Mouse (Mus musculus): ENCODE measurements around the gene Nap1l1. TPM values are rescaled to one million over a fixed set of nuclear protein-coding genes. Genes with fewer than 3 reads are reported as not detected.

Gene Nap1l1
- polyA plus RNA-seq, 1 experiment from 2014 or later = 207 TPM

DNA sequence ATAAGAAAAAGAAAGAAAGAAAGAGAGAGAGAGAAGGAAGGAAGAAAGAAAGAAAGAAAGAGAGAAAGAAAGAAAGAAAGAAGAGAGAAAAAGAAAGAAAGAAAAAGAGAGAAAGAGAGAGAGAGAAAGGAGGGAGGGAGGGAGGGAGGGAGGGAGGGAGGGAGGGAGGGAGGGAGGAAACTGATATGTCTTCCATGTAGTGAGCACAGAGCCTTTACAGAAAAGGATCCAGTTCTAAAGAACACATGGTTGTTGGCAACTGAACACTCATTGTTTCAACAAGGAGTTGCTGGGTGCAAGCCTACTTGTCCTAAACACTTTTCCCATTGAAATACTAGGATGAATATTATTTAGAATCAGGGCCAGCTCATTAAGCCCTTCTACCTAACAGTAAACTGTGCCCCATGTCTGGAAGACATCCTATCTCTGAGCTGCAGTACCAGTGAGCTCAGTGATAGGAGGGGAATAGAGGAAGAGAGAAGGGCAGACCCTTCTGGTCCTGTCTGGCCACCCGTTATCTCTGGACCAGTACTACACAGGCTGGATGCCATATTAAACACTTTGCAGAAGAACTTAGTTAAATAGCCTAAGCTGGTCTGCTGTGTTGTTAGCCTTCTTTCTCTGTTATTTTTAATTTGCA is 21.2 kb upstream of the Nap1l1 start:
- Histone ChIP-seq H3K27me3 (ENCODE audit: control insufficient read depth, insufficient read depth, low read length) (no peaks in the 10 kb centered on the region), H3K4me1 (ENCODE audit: control insufficient read depth, insufficient read depth, low read length) (no peaks in the 10 kb centered on the region), H3K27ac (ENCODE audit: low read depth, low read length) (no peak overlapping the region), H3K4me3 (ENCODE audit: low read depth, low read length) (no peak overlapping the region), H3K4me2 (no peak overlapping the region), H3K9ac (ENCODE audit: low read depth, low read length) (no peak overlapping the region), H3K36me3 (ENCODE audit: control insufficient read depth, insufficient read depth, low read length) (no peaks in the 10 kb centered on the region), H3K9me3 (replicated peaks; ENCODE audit: control insufficient read depth, low read length) (no peaks in the 10 kb centered on the region)
- 52% methylated on average over 1 of the region's 1 CpGs for WGBS (ENCODE audit: insufficient replicate concordance)
- no peak; the same call in 1 of the 2 replicates for ATAC-seq (replicated peaks; ENCODE audit: insufficient number of reproducible peaks, low FRiP score, low TSS enrichment)

DNA sequence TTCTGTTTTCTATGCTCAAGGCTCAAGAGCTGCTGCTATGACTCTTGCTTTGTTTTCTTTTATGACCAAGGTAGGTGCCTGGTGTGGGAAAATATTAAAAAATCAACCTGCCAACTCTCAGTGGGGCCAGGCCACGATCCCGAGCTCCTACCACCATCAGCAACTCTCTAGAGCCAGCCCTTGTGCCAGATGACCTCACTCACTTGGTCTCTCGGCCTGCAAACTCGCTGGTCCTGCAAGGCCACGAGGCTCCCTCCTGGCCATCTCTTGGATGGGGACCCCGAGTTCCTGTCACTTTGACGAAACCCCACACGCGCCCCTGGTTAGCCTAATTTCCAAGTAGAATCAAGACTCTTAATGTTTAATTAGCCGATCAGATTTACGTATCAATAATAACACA is 20.6 kb upstream of the Nap1l1 start:
- Histone ChIP-seq H3K9ac (ENCODE audit: low read depth, low read length) (no peak overlapping the region), H3K9me3 (replicated peaks; ENCODE audit: control insufficient read depth, low read length) (no peaks in the 10 kb centered on the region), H3K27me3 (ENCODE audit: control insufficient read depth, insufficient read depth, low read length) (no peaks in the 10 kb centered on the region), H3K4me1 (ENCODE audit: control insufficient read depth, insufficient read depth, low read length) (no peaks in the 10 kb centered on the region), H3K4me3 (ENCODE audit: low read depth, low read length) (no peak overlapping the region), H3K4me2 (no peak overlapping the region), H3K36me3 (ENCODE audit: control insufficient read depth, insufficient read depth, low read length) (no peaks in the 10 kb centered on the region), H3K27ac (ENCODE audit: low read depth, low read length) (no peak overlapping the region)
- no peak for ATAC-seq (replicated peaks; ENCODE audit: insufficient number of reproducible peaks, low FRiP score, low TSS enrichment)
- WGBS (ENCODE audit: insufficient replicate concordance) = 86% methylated on average over 11 of the region's 11 CpGs

DNA sequence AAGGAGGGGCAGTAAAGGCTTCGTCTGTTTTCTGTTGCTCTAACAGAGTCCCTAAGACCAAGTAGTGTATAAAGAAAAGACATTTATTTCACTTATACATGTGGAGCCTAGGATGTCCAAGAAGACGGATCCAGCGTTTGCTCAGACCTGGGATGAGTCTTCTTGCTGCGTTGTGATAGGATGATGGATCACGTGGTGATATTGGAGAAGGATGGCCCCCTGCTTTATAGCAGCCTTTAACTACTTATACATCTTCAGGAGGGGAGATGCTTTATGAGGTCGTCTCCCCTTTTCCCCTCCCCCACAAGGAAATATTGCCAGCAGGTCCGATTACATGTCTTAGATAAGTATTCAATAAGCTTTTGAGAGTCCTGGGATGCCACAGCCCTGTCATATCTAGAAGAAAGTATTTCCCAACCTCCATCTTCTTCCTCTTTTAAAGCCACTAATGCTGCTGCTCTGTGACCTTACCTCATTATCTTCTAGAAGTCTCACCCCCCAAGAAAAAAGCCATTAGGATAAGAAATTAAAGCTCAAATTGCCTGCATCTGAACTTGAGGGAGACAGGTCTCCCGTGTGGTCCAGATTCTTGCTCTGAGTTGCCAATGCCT is 18.2 kb upstream of the Nap1l1 start:
- no peak overlapping the region for H3K4me3 ChIP-seq (ENCODE audit: low read depth, low read length)

DNA sequence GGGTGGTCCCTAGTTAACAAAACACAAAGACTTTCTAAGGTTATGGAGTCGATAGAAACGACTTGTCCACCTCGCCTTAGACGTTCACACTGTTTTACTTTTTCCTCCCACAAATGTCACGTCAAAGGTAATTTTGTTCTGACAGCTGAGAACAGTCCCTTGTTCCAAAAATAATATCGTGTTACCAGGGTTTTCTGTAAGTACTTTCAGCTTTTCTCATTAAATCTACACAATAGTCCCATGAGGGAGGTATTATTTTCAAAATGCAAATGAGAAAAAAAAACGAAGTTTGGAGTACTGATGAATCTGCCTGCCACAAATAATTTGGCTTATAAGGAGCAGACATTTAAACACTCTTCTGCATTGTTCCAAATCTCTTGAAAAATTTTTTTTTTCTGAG is 14.9 kb upstream of the Nap1l1 start:
- Histone ChIP-seq H3K4me3 (ENCODE audit: low read depth, low read length) (no peak overlapping the region), H3K4me1 (ENCODE audit: control insufficient read depth, insufficient read depth, low read length) (no peaks in the 10 kb centered on the region), H3K4me2 (no peak overlapping the region), H3K27me3 (ENCODE audit: control insufficient read depth, insufficient read depth, low read length) (no peaks in the 10 kb centered on the region), H3K9ac (ENCODE audit: low read depth, low read length) (no peak overlapping the region), H3K9me3 (replicated peaks; ENCODE audit: control insufficient read depth, low read length) (no peaks in the 10 kb centered on the region), H3K36me3 (ENCODE audit: control insufficient read depth, insufficient read depth, low read length) (no peaks in the 10 kb centered on the region), H3K27ac (ENCODE audit: low read depth, low read length) (no peak overlapping the region)
- ATAC-seq (replicated peaks; ENCODE audit: insufficient number of reproducible peaks, low FRiP score, low TSS enrichment) = no peak
- whole genome bisulfite sequencing (ENCODE audit: insufficient replicate concordance) = 71% methylated on average over 7 of the region's 7 CpGs

More for the DNA sequence above, 18.2 kb upstream of the Nap1l1 start:
- Histone ChIP-seq H3K36me3 (ENCODE audit: control insufficient read depth, insufficient read depth, low read length) (no peaks in the 10 kb centered on the region), H3K27ac (ENCODE audit: low read depth, low read length) (no peak overlapping the region), H3K4me1 (ENCODE audit: control insufficient read depth, insufficient read depth, low read length) (no peaks in the 10 kb centered on the region), H3K27me3 (ENCODE audit: control insufficient read depth, insufficient read depth, low read length) (no peaks in the 10 kb centered on the region), H3K9me3 (replicated peaks; ENCODE audit: control insufficient read depth, low read length) (no peaks in the 10 kb centered on the region), H3K9ac (ENCODE audit: low read depth, low read length) (no peak overlapping the region), H3K4me2 (no peak overlapping the region)
- 71% methylated on average over 8 of the region's 8 CpGs for WGBS (ENCODE audit: insufficient replicate concordance)
- ATAC-seq (replicated peaks; ENCODE audit: insufficient number of reproducible peaks, low FRiP score, low TSS enrichment) = no peak

DNA sequence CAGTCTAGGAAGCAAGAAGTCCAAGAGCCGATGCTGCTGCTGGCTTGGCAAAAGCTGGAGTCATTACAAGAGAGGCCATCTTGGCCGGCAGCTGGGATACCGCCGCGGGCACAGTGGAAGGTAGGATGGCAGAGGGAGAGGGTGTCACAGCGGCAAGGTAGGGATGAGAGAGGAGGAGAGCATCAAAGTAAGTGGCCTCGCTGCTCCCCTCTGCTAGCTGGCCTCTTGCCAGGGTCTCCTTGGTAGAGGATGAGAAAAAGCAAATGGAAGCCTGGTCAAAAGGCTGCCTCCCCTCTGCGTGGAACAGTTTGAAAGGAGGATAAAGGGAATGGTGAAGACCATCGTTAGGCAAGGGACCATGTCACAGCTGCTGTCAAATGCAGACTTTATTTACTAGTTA is 14.0 kb upstream of the Nap1l1 start:
- WGBS (ENCODE audit: insufficient replicate concordance) = 77% methylated on average over 9 of the region's 9 CpGs
- no peak for ATAC-seq (replicated peaks; ENCODE audit: insufficient number of reproducible peaks, low FRiP score, low TSS enrichment)
- no peak overlapping the region for H3K27ac ChIP-seq (ENCODE audit: low read depth, low read length)
- H3K4me1 ChIP-seq (ENCODE audit: control insufficient read depth, insufficient read depth, low read length) = no peaks in the 10 kb centered on the region
- no peak overlapping the region for H3K4me3 ChIP-seq (ENCODE audit: low read depth, low read length)
- H3K27me3 ChIP-seq (ENCODE audit: control insufficient read depth, insufficient read depth, low read length) = no peaks in the 10 kb centered on the region
- H3K9ac ChIP-seq (ENCODE audit: low read depth, low read length) = no peak overlapping the region
- H3K9me3 ChIP-seq (replicated peaks; ENCODE audit: control insufficient read depth, low read length) = no peaks in the 10 kb centered on the region; the same call in 1 of the 2 replicates
- no peak overlapping the region for H3K4me2 ChIP-seq
- H3K36me3 ChIP-seq (ENCODE audit: control insufficient read depth, insufficient read depth, low read length) = no peaks in the 10 kb centered on the region

DNA sequence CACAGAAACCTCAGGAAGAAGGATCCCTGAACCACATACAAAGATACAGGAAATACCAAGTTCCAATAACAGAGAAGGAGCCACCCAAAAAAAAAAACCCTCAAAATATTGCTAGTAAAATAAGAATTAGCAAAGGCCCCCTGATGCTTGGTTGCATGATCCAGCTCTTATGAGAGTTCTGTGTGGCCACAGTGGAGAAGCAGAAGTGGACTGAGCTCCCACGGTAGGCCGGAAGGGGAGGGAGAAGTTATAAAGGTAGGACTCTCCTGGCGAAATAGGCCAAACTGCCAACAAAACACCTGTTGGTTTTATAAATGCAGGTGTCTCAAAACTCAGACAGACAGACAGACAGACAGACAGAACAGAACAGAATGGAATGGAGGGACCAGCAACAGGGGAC is 13.1 kb upstream of the Nap1l1 start:
- Histone ChIP-seq H3K9ac (ENCODE audit: low read depth, low read length) (no peak overlapping the region), H3K4me1 (ENCODE audit: control insufficient read depth, insufficient read depth, low read length) (no peaks in the 10 kb centered on the region), H3K4me3 (ENCODE audit: low read depth, low read length) (no peak overlapping the region), H3K36me3 (ENCODE audit: control insufficient read depth, insufficient read depth, low read length) (no peaks in the 10 kb centered on the region), H3K27me3 (ENCODE audit: control insufficient read depth, insufficient read depth, low read length) (no peaks in the 10 kb centered on the region), H3K4me2 (no peak overlapping the region), H3K9me3 (replicated peaks; ENCODE audit: control insufficient read depth, low read length) (no peaks in the 10 kb centered on the region; the same call in 1 of the 2 replicates), H3K27ac (ENCODE audit: low read depth, low read length) (no peak overlapping the region)
- no peak for ATAC-seq (replicated peaks; ENCODE audit: insufficient number of reproducible peaks, low FRiP score, low TSS enrichment)
- 88% methylated on average over 3 of the region's 3 CpGs for WGBS (ENCODE audit: insufficient replicate concordance)

DNA sequence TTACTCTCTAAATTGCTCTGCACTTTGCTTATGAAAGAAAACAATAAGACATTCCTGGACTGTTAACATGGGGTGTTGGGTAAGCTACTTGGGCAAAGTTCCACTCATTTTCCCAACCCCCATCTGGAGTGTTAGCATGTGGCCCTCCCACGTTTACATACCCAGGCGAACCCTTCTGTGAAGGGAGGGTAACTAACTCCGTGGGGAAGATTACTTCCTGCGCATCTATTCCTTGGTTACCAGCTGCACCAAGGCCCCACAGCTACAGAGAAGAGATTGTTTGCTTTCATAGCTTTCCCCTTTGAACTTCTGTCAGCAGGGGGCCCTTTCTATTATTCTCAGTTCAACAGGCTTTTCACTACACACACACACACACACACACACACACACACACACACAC is 12.6 kb upstream of the Nap1l1 start:
- Histone ChIP-seq H3K27me3 (ENCODE audit: control insufficient read depth, insufficient read depth, low read length) (no peaks in the 10 kb centered on the region), H3K27ac (ENCODE audit: low read depth, low read length) (no peak overlapping the region), H3K9ac (ENCODE audit: low read depth, low read length) (no peak overlapping the region), H3K4me1 (ENCODE audit: control insufficient read depth, insufficient read depth, low read length) (no peaks in the 10 kb centered on the region), H3K4me2 (no peak overlapping the region), H3K9me3 (replicated peaks; ENCODE audit: control insufficient read depth, low read length) (no peaks in the 10 kb centered on the region; the same call in 1 of the 2 replicates), H3K4me3 (ENCODE audit: low read depth, low read length) (no peak overlapping the region), H3K36me3 (ENCODE audit: control insufficient read depth, insufficient read depth, low read length) (no peaks in the 10 kb centered on the region)
- no peak for ATAC-seq (replicated peaks; ENCODE audit: insufficient number of reproducible peaks, low FRiP score, low TSS enrichment)
- 46% methylated on average over 4 of the region's 4 CpGs for whole genome bisulfite sequencing (ENCODE audit: insufficient replicate concordance)

DNA sequence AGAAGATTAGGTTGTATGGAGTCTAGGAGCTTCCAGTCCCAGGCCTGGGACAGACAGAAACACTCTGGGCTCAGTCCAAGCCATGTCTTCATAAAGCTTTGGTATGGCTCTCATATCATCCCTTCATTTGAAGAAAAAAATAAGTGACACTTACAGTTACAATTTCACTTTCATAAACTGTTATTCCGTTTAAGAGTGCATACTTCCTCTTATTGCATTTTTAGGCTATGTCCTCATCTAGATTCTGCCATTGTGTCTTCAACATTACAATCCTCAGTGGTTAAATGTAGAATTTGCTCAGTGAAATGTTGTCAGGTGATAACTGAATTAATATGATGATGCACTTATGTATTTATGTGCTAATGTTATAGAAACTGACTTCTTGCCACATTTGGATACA is 8.2 kb upstream of the Nap1l1 start:
- H3K27ac ChIP-seq (ENCODE audit: low read depth, low read length) = no peak overlapping the region
- no peak overlapping the region for H3K4me3 ChIP-seq (ENCODE audit: low read depth, low read length)
- WGBS (ENCODE audit: insufficient replicate concordance) = 78% methylated on average over 1 of the region's 1 CpGs
- H3K9me3 ChIP-seq (replicated peaks; ENCODE audit: control insufficient read depth, low read length) = no peaks in the 10 kb centered on the region; the same call in 1 of the 2 replicates
- no peak overlapping the region for H3K9ac ChIP-seq (ENCODE audit: low read depth, low read length)
- no peaks in the 10 kb centered on the region for H3K27me3 ChIP-seq (ENCODE audit: control insufficient read depth, insufficient read depth, low read length)
- no peak overlapping the region for H3K4me2 ChIP-seq
- no peaks in the 10 kb centered on the region for H3K36me3 ChIP-seq (ENCODE audit: control insufficient read depth, insufficient read depth, low read length)
- no peak for ATAC-seq (replicated peaks; ENCODE audit: insufficient number of reproducible peaks, low FRiP score, low TSS enrichment)
- no peaks in the 10 kb centered on the region for H3K4me1 ChIP-seq (ENCODE audit: control insufficient read depth, insufficient read depth, low read length)

DNA sequence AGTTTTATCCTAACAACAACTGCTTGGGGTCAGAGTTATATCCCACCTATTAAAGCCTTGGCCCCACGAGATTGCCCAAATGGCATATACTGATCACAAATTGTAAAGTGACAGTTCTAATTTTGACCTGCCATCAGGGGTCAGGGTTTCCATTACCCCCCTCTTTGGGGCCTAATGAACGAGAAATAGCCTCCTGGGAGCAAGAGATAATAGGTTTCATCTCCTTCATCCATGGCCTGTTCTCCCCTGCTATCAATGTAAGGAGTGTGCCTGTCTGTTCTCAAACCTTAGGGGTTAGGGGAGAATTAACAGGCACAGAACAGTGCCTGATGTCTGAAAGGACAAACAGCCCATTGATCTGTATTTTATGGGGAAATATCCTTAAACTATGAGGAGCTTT is 7.6 kb upstream of the Nap1l1 start:
- no peaks in the 10 kb centered on the region; the same call in 1 of the 2 replicates for H3K9me3 ChIP-seq (replicated peaks; ENCODE audit: control insufficient read depth, low read length)
- no peak for ATAC-seq (replicated peaks; ENCODE audit: insufficient number of reproducible peaks, low FRiP score, low TSS enrichment)
- no peaks in the 10 kb centered on the region for H3K4me1 ChIP-seq (ENCODE audit: control insufficient read depth, insufficient read depth, low read length)
- no peak overlapping the region for H3K4me2 ChIP-seq
- H3K27me3 ChIP-seq (ENCODE audit: control insufficient read depth, insufficient read depth, low read length) = no peaks in the 10 kb centered on the region
- 44% methylated on average over 2 of the region's 2 CpGs for WGBS (ENCODE audit: insufficient replicate concordance)
- no peak overlapping the region for H3K9ac ChIP-seq (ENCODE audit: low read depth, low read length)
- no peak overlapping the region for H3K4me3 ChIP-seq (ENCODE audit: low read depth, low read length)
- H3K36me3 ChIP-seq (ENCODE audit: control insufficient read depth, insufficient read depth, low read length) = no peaks in the 10 kb centered on the region
- H3K27ac ChIP-seq (ENCODE audit: low read depth, low read length) = no peak overlapping the region
